Mouse (Mus musculus) CH12.LX (cell line): ENCODE data around the gene Exosc2.

ENCODE experiments used
- BHLHE40 ChIP-seq: IDR thresholded peaks from 2 replicates; pipeline ENCODE4 v1.6.1; 2011; ENCODE audit warnings: mild to moderate bottlenecking, low read depth, low read length, improper control_type of control experiment
- CTCF ChIP-seq, 2 experiments: IDR thresholded peaks in 1 of 2; conservative IDR thresholded peaks in 1 of 2; 2 replicates each; pipeline ENCODE4 v1.5.1; 2011 to 2012; ENCODE audit warnings: low read depth in 2 of 2, low read length in 2 of 2, improper control_type of control experiment in 1 of 2, inconsistent platforms in 1 of 2, mild to moderate bottlenecking in 1 of 2, moderate library complexity in 1 of 2
- E2F4 ChIP-seq: IDR thresholded peaks from 2 replicates; pipeline ENCODE4 v1.6.1; 2011; ENCODE audit warnings: low read depth, low read length, improper control_type of control experiment; ENCODE audit not compliant: insufficient replicate concordance
- MAFK ChIP-seq: IDR thresholded peaks from 2 replicates; pipeline ENCODE4 v1.6.1; 2011; ENCODE audit warnings: low read length, improper control_type of control experiment; ENCODE audit not compliant: insufficient replicate concordance
- RCOR1 ChIP-seq: conservative IDR thresholded peaks from 2 replicates; pipeline ENCODE4 v1.6.1; 2012; ENCODE audit warnings: low read depth, mild to moderate bottlenecking, inconsistent platforms, low read length, improper control_type of control experiment
- TCF12 ChIP-seq: IDR thresholded peaks from 2 replicates; pipeline ENCODE4 v1.6.1; 2014; ENCODE audit warnings: low read depth, mild to moderate bottlenecking, inconsistent platforms, low read length, improper control_type of control experiment

DNA sequence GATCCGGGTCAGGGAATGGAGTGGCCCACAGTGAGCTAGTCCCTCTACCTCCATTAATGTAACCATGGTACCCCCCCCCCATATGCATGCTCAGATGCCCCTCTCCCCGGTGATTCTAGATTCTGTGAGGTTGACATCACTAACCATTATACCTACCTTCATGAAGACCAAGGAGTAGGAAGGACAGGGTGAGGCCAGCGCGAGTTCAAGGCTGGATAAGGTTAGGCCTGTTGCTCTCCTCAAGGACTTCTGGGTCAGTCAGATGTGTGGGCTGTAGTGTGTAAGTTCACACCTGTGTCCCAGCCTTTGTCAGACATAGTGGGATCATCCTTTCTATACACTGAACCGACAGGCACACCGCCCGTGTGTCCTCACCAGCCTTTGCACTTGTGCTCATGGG, 14.1 kb upstream of the Exosc2 start:
- no peak for TF ChIP-seq TCF12
- no peak for TF ChIP-seq CTCF (conservative IDR thresholded peaks at IDR 0.05 in 1 of 2, IDR thresholded peaks at IDR 0.05 in 1 of 2; ENCODE audit: low read depth in 2 of 2, low read length in 2 of 2)
- TF ChIP-seq RCOR1: no peak
- no peak for TF ChIP-seq BHLHE40
- no peak for TF ChIP-seq MAFK
- no peak for TF ChIP-seq E2F4
